Mouse (Mus musculus): ENCODE measurements around the gene Phactr3. TPM values are rescaled to one million over a fixed set of nuclear protein-coding genes. Genes with fewer than 3 reads are reported as not detected.

Gene Phactr3
- total RNA-seq, 1 experiment: 1.1 TPM

DNA sequence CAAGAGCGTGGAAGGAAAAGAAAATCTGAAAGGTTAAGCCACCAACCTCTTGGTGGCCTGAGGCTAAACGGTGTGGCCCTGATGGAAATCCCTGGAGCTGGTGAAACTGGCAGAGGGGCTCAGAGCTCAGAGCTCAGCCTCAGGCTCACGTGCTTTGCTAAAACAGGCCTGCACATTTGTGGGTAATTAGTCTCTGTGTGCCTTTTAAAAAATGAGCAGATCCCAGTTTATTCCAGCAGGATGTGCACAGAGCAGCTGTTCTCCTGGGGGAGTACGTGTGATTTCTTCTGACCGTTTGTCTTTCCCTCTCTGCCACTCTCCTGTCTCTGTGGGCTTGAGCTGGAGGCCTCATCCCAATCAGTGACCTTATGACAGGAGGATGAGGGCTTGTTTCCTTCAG, 35.4 kb downstream of the Phactr3 start:
- no peaks in the 10 kb centered on the region for H3K36me3 ChIP-seq (ENCODE audit: control insufficient read depth, insufficient read depth, low read length, poor library complexity, severe bottlenecking)
- no peak overlapping the region for H3K4me3 ChIP-seq (ENCODE audit: insufficient read depth in 1 of 2, low read depth in 1 of 2, low read length in 2 of 2, poor library complexity in 1 of 2, severe bottlenecking in 1 of 2)
- TF ChIP-seq MAFK (IDR thresholded peaks at IDR 0.05; ENCODE audit: insufficient read depth, low read depth, low read length) (no peak), CHD2 (IDR thresholded peaks at IDR 0.05; ENCODE audit: low read depth, low read length) (no peak), ZNF384 (IDR thresholded peaks at IDR 0.05; ENCODE audit: low read depth, low read length) (no peak), ZC3H11A (IDR thresholded peaks at IDR 0.05; ENCODE audit: borderline replicate concordance, low read depth, low read length) (no peak), HCFC1 (IDR thresholded peaks at IDR 0.05; ENCODE audit: borderline replicate concordance, insufficient read depth, low read length) (no peak)
- no peaks in the 10 kb centered on the region; a peak in 1 of 4 replicates for H3K4me1 ChIP-seq (ENCODE audit: control insufficient read depth in 2 of 2, insufficient read depth in 2 of 2, low read length in 2 of 2, poor library complexity in 1 of 2)
- DNase-seq (ENCODE audit: low read depth, low spot score): no peak
- in situ Hi-C loops (cut with MboI; ENCODE audit: low sequenced_read_pairs in 2 of 2, unreplicated experiment in 2 of 2): no loop called here
- H3K9ac ChIP-seq (ENCODE audit: insufficient read depth, low read depth, low read length, poor library complexity, severe bottlenecking): no peak overlapping the region
- H3K27ac ChIP-seq (ENCODE audit: insufficient read depth, low read depth, low read length, poor library complexity, severe bottlenecking): no peak overlapping the region
- no peaks in the 10 kb centered on the region for H3K9me3 ChIP-seq (ENCODE audit: control insufficient read depth, insufficient read depth, low read depth, low read length)

DNA sequence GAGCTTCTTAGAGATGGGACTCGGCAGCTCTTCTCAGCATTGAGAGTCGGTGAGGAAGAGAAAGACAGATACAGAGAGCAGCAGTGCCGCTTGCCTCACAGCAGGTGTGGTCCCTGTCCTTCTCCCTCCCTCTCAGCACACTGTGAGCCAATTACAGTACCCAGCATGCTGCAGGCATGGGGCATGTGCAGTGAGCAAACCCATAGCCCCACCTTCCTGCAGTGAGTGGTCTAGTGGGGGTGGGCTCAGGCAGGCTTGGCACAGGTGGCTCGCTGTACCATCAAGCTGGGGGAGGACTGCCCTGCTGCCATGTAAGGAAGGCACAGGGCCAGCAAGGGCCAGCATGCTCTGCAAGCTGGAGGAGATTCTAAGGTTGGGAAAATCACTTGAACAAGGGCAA, 35.8 kb downstream of the Phactr3 start:
- H3K27ac ChIP-seq (ENCODE audit: insufficient read depth, low read depth, low read length, poor library complexity, severe bottlenecking): no peak overlapping the region
- H3K4me1 ChIP-seq (ENCODE audit: control insufficient read depth in 2 of 2, insufficient read depth in 2 of 2, low read length in 2 of 2, poor library complexity in 1 of 2): no peaks in the 10 kb centered on the region; a peak in 1 of 4 replicates
- no peak overlapping the region for H3K9ac ChIP-seq (ENCODE audit: insufficient read depth, low read depth, low read length, poor library complexity, severe bottlenecking)
- DNase-seq (ENCODE audit: low read depth, low spot score): no peak
- TF ChIP-seq MAFK (IDR thresholded peaks at IDR 0.05; ENCODE audit: insufficient read depth, low read depth, low read length) (no peak), HCFC1 (IDR thresholded peaks at IDR 0.05; ENCODE audit: borderline replicate concordance, insufficient read depth, low read length) (no peak)
- no peaks in the 10 kb centered on the region for H3K9me3 ChIP-seq (ENCODE audit: control insufficient read depth, insufficient read depth, low read depth, low read length)
- H3K4me3 ChIP-seq (ENCODE audit: insufficient read depth in 1 of 2, low read depth in 1 of 2, low read length in 2 of 2, poor library complexity in 1 of 2, severe bottlenecking in 1 of 2): no peak overlapping the region
- no peaks in the 10 kb centered on the region for H3K36me3 ChIP-seq (ENCODE audit: control insufficient read depth, insufficient read depth, low read length, poor library complexity, severe bottlenecking)
- in situ Hi-C loops (cut with MboI; ENCODE audit: low sequenced_read_pairs in 2 of 2, unreplicated experiment in 2 of 2): no loop called here

DNA sequence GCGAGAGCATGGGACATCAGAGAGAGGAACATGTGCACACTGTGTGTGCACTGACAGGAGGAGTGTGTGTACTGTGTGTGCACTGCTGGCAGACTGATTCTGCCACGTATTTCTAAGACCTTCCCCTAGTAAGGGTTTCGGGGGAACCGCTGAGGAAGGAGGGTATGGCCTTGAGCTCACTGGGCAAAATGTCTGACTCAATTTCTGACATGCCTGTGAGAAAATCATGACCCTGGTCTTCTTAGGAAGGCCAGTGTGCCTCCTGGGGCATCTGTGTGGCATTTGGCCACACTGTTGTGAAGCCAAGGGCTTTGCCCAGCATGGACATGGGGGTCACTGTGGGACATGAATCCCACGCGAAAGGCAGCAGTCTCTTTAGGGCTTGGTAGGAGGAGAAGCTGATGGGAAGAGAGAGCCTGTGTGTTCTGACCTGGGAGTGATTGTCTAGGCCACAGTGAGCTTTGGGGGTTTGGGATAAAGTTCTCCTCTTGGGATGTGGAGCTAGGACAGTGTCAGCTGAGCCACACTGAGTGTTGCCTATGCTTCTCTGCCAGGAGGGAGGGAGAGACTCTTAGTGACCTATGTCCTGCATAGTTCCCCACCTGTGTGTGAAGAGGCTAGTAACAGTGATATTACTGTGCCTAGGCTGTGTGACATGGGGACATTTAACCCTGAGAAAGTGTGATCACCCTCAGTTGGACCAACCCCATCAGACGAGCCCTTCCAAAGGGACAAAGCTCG, 36.6 kb downstream of the Phactr3 start:
- Histone ChIP-seq H3K36me3 (ENCODE audit: control insufficient read depth, insufficient read depth, low read length, poor library complexity, severe bottlenecking) (no peaks in the 10 kb centered on the region), H3K27ac (ENCODE audit: insufficient read depth, low read depth, low read length, poor library complexity, severe bottlenecking) (no peak overlapping the region), H3K4me1 (ENCODE audit: control insufficient read depth in 2 of 2, insufficient read depth in 2 of 2, low read length in 2 of 2, poor library complexity in 1 of 2) (no peaks in the 10 kb centered on the region; a peak in 1 of 4 replicates), H3K9ac (ENCODE audit: insufficient read depth, low read depth, low read length, poor library complexity, severe bottlenecking) (no peak overlapping the region), H3K9me3 (ENCODE audit: control insufficient read depth, insufficient read depth, low read depth, low read length) (no peaks in the 10 kb centered on the region), H3K4me3 (ENCODE audit: insufficient read depth in 1 of 2, low read depth in 1 of 2, low read length in 2 of 2, poor library complexity in 1 of 2, severe bottlenecking in 1 of 2) (no peak overlapping the region)
- TF ChIP-seq HCFC1 (IDR thresholded peaks at IDR 0.05; ENCODE audit: borderline replicate concordance, insufficient read depth, low read length) (no peak), ZC3H11A (IDR thresholded peaks at IDR 0.05; ENCODE audit: borderline replicate concordance, low read depth, low read length) (no peak), CHD2 (IDR thresholded peaks at IDR 0.05; ENCODE audit: low read depth, low read length) (no peak), ZNF384 (IDR thresholded peaks at IDR 0.05; ENCODE audit: low read depth, low read length) (no peak), MAFK (IDR thresholded peaks at IDR 0.05; ENCODE audit: insufficient read depth, low read depth, low read length) (no peak)
- in situ Hi-C loops (cut with MboI; ENCODE audit: low sequenced_read_pairs in 2 of 2, unreplicated experiment in 2 of 2): no loop called here
- no peak for DNase-seq (ENCODE audit: low read depth, low spot score)

DNA sequence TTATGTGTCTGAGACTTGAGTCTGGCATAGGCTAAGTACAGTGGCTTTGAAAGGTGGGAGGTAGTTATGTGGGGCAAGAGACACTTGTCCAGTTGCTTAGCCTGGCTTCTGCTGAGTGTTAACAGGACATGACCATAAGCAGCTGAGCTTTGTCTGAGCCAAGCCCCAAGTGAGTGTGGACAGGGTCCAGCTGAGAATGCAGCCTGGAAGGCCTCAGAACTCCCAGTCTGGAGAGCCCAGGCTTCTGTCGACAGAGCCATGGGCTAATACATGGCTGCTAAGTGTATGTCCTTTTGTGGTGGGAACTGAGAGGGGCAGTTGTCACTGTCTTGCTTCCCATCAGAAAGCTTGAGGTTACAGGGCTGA, 37.1 kb downstream of the Phactr3 start:
- Histone ChIP-seq H3K4me3 (ENCODE audit: insufficient read depth in 1 of 2, low read depth in 1 of 2, low read length in 2 of 2, poor library complexity in 1 of 2, severe bottlenecking in 1 of 2) (no peak overlapping the region), H3K9ac (ENCODE audit: insufficient read depth, low read depth, low read length, poor library complexity, severe bottlenecking) (no peak overlapping the region)
- DNase-seq (ENCODE audit: low read depth, low spot score): no peak

More for the DNA sequence above, 37.1 kb downstream of the Phactr3 start:
- no peaks in the 10 kb centered on the region; a peak in 1 of 4 replicates for H3K4me1 ChIP-seq (ENCODE audit: control insufficient read depth in 2 of 2, insufficient read depth in 2 of 2, low read length in 2 of 2, poor library complexity in 1 of 2)
- in situ Hi-C loops (cut with MboI; ENCODE audit: low sequenced_read_pairs in 2 of 2, unreplicated experiment in 2 of 2): no loop called here
- no peak overlapping the region for H3K27ac ChIP-seq (ENCODE audit: insufficient read depth, low read depth, low read length, poor library complexity, severe bottlenecking)
- H3K36me3 ChIP-seq (ENCODE audit: control insufficient read depth, insufficient read depth, low read length, poor library complexity, severe bottlenecking): no peaks in the 10 kb centered on the region
- H3K9me3 ChIP-seq (ENCODE audit: control insufficient read depth, insufficient read depth, low read depth, low read length): no peaks in the 10 kb centered on the region
- TF ChIP-seq ZC3H11A (IDR thresholded peaks at IDR 0.05; ENCODE audit: borderline replicate concordance, low read depth, low read length) (no peak), HCFC1 (IDR thresholded peaks at IDR 0.05; ENCODE audit: borderline replicate concordance, insufficient read depth, low read length) (no peak), ZNF384 (IDR thresholded peaks at IDR 0.05; ENCODE audit: low read depth, low read length) (no peak), CHD2 (IDR thresholded peaks at IDR 0.05; ENCODE audit: low read depth, low read length) (no peak), MAFK (IDR thresholded peaks at IDR 0.05; ENCODE audit: insufficient read depth, low read depth, low read length) (no peak)

Measured in ES-E14 (cell line).